Mouse (Mus musculus) liver, postnatal 0 days (tissue): ENCODE results near the gene Cadm3. TPM values are rescaled to one million over a fixed set of nuclear protein-coding genes. Genes with fewer than 3 reads are reported as not detected.
"Not testable (repeated sequence)": the region's sequence is repeated elsewhere in the genome, so short reads cannot be mapped to it uniquely, and the experiment has no call there.

Source experiments
- ATAC-seq: fragments of 200-750 bp; cut with Nextera tagmentation; 2 replicates; pipeline ENCODE4 v1.8.0; 2017; ENCODE audit warnings: mild to moderate bottlenecking, moderate library complexity
- DNase-seq: peaks from one replicate; pipeline ENCODE4 v3.0.0-alpha.2; 2016
- H3K27ac ChIP-seq: fragments of 300-500 bp; sonication (generic); 2 replicates; pipeline ENCODE4 v1.5.1; 2014; ENCODE audit warnings: antibody characterized with exemption, moderate library complexity, mild to moderate bottlenecking, low read depth
- H3K27me3 ChIP-seq: fragments of 300-500 bp; sonication (generic); 2 replicates; pipeline ENCODE4 v1.6.1; 2014; ENCODE audit warnings: low read length, control low read depth, mixed read lengths; ENCODE audit not compliant: insufficient read depth
- H3K36me3 ChIP-seq: fragments of 300-500 bp; sonication (generic); replicated peaks from 2 replicates; pipeline ENCODE4 v1.6.1; 2014; ENCODE audit warnings: mild to moderate bottlenecking, control low read depth, low read length, moderate library complexity, mixed read lengths; ENCODE audit not compliant: insufficient read depth
- H3K4me1 ChIP-seq: fragments of 300-500 bp; sonication (generic); 2 replicates; pipeline ENCODE4 v1.6.1; 2014; ENCODE audit warnings: antibody characterized with exemption, mild to moderate bottlenecking, control low read depth; ENCODE audit not compliant: insufficient read depth
- H3K4me2 ChIP-seq: fragments of 300-500 bp; sonication (generic); 2 replicates; pipeline ENCODE4 v1.6.1; 2014; ENCODE audit warnings: low read depth, mild to moderate bottlenecking, low read length, moderate library complexity, mixed read lengths
- H3K4me3 ChIP-seq: fragments of 300-500 bp; sonication (generic); 2 replicates; pipeline ENCODE4 v1.5.1; 2014; ENCODE audit warnings: low read depth, low read length
- H3K9ac ChIP-seq: fragments of 300-500 bp; sonication (generic); replicated peaks from 2 replicates; pipeline ENCODE4 v1.6.1; 2014; ENCODE audit warnings: mild to moderate bottlenecking, moderate library complexity
- H3K9me3 ChIP-seq: fragments of 300-500 bp; sonication (generic); 2 replicates; pipeline ENCODE4 v1.6.1; 2016; ENCODE audit warnings: mild to moderate bottlenecking, control low read depth, low read length, mixed read lengths
- CTCF ChIP-seq: sonication (generic); IDR thresholded peaks from 2 replicates; pipeline ENCODE4 v1.5.1; 2016; ENCODE audit warnings: antibody characterized with exemption, low read depth
- EP300 ChIP-seq: IDR thresholded peaks from 2 replicates; pipeline ENCODE4 v1.6.1; 2016; ENCODE audit warnings: antibody characterized with exemption, low read depth, mild to moderate bottlenecking
- WGBS: fragments of 180-500 bp; shearing (Covaris S2); extraction: QIAGEN DNeasy Blood & Tissue Kit; methylation state at CpG from one replicate; pipeline ENCODE4 v1.1.7; 2014; ENCODE audit not compliant: insufficient replicate concordance; 5-methylcytosine and 5-hydroxymethylcytosine counted together
- polyA plus RNA-seq: library from polyadenylated mRNA; unstranded; fragments of >200 nt; fragmentation: Nextera tagmentation; extraction: Ambion mirVana; gene quantifications from 2 replicates; pipeline ENCODE4 v1.2.1, GENCODE M21; 2015

Gene Cadm3
- polyA plus RNA-seq, 1 experiment from 2014 or later: 0.61 TPM

DNA sequence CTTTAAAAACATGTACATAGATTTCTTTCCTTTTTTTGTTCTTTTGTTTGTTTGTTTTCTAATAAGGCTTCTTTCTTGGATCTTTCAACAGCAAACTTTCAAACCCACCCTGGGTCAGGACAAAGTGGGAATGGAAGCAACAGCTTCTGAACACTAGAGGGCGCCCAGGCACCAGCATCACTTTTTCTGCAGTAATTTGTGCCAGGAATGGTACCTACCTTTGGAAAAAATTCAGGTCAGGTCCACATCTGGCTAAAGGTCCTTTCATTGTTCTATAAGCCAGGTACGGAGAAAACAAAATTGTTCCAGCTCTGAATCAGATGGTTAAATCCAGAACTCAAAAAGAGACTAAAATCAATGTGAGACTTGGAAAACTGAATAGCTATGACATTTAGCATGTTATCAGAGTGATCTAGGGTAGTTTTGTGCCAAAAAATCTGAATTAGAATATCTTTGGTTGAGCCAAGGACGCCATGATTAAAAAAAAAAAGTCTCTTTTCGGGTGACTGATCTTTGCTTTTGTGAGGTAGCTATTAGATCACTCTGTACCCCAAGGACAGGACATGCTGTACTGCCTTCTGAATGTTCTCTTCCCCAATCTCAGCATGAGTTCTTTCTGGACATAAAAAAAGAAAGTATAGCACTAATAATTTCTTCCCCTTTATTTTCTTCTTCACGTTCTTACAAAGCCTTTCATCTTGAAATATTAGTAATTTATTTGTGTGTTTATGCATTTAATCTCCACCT is 43.5 kb downstream of the Cadm3 start:
- H3K36me3 ChIP-seq: no peaks in the 10 kb centered on the region
- DNase-seq: peak; percentile 56
- H3K4me1 ChIP-seq: peaks cover 3% of the 10 kb centered on the region; the same call in 1 of the 2 replicates
- H3K4me2 ChIP-seq: no peak overlapping the region
- no peaks in the 10 kb centered on the region for H3K9me3 ChIP-seq
- no peak overlapping the region for H3K9ac ChIP-seq
- WGBS: 28% methylated on average over 5 of the region's 5 CpGs
- TF ChIP-seq EP300: no peak
- peak; percentile 88 for TF ChIP-seq CTCF
- ATAC-seq: no peak
- H3K27me3 ChIP-seq: 0 out of 2 replicates have a peak, but pooled peaks cover 3% of the 10 kb centered on the region
- no peak overlapping the region for H3K4me3 ChIP-seq
- no peak overlapping the region for H3K27ac ChIP-seq

DNA sequence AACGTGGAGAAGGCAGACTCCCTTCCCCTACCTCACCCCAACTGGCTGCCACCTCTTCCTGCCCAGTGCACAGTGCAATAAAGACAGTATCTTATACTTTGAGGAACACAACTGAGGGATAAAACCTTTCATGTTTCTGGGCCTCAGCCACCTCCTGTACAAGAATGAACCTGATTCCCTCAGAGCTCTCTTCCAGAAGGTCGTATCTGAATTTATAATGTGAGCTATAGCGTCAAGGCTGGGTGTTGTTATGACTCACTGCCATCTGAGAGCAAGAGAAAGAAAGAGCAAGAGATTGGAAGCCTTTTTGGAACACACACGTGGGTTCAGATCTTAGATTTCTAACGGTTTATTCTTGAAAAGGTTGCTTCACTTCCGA is 45.3 kb downstream of the Cadm3 start:
- DNase-seq: no peak
- H3K4me1 ChIP-seq: peaks cover 3% of the 10 kb centered on the region; the same call in 1 of the 2 replicates
- H3K27me3 ChIP-seq: 0 out of 2 replicates have a peak, but pooled peaks cover 3% of the 10 kb centered on the region
- H3K9me3 ChIP-seq: no peaks in the 10 kb centered on the region
- no peak for TF ChIP-seq EP300
- TF ChIP-seq CTCF: no peak
- no peak overlapping the region for H3K4me2 ChIP-seq
- no peak overlapping the region for H3K27ac ChIP-seq
- no peak overlapping the region for H3K4me3 ChIP-seq
- WGBS: 59% methylated on average over 6 of the region's 6 CpGs
- no peaks in the 10 kb centered on the region for H3K36me3 ChIP-seq
- no peak overlapping the region for H3K9ac ChIP-seq
- no peak for ATAC-seq

DNA sequence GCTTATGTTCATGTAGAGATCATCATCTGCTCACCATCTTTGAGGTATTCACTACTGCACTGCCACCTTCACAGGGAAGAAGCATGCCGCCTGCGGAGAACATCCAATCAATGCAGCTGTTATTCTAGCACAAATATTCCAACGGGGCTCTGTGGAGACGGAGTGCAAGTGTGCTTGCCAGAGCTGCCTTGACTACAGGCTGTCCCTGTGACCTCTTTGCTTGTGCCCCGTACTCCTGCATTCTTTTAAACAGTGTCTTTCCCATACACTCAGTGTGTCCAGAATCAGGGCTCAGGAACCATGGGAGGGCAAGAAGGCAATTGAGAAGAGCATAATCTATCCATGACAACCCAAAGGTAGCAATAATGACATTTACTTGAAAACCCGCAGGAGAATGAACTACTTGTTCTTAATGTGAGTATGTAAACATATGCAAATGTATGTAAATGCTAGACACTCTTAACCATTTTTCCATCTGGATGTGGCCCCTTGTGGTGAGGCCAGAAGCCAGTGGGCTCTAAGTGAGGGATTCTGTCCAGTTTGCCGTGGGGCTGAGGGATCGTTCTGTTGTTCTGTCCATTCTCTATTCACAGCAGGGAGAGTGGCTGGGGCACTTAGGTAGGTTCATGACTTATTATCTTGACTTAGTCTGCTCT is 45.8 kb downstream of the Cadm3 start:
- H3K27ac ChIP-seq: no peak overlapping the region
- 0 out of 2 replicates have a peak, but pooled peaks cover 3% of the 10 kb centered on the region for H3K27me3 ChIP-seq
- no peak for DNase-seq
- no peak overlapping the region for H3K9ac ChIP-seq
- no peak overlapping the region for H3K4me2 ChIP-seq
- H3K9me3 ChIP-seq: no peaks in the 10 kb centered on the region
- no peak overlapping the region for H3K4me3 ChIP-seq
- 74% methylated on average over 8 of the region's 8 CpGs for whole genome bisulfite sequencing
- H3K4me1 ChIP-seq: peaks cover 3% of the 10 kb centered on the region; the same call in 1 of the 2 replicates
- TF ChIP-seq CTCF: no peak
- TF ChIP-seq EP300: no peak
- no peak for ATAC-seq
- no peaks in the 10 kb centered on the region for H3K36me3 ChIP-seq

DNA sequence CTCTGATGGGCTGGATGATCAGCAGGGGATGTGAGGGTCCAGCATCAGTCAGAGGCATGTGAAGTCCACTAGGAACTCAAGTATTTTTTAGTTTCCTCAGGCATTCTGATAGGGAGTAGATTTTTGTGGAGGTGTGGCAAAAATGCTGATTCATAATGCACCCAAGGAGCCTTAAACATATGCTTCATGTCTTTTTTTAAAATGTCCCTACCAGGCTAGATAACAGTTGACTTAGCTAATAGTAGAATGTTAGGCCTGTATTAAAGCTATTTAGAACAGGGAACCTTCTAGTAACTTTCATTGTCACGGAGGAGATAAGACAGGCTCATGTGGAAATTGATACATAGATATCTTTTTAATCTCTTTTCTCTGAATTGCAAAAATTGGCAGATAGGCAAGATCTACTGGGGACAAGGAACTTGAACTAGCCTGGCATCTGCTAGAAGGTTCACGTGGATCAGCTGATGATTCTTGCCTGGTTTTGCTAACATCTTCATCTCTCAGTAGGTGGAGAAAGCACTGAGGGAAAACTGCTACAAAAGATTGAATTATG is 49.5 kb downstream of the Cadm3 start:
- no peak overlapping the region for H3K9ac ChIP-seq
- H3K4me2 ChIP-seq: no peak overlapping the region
- TF ChIP-seq CTCF: no peak
- no peak for TF ChIP-seq EP300
- no peak for ATAC-seq
- no peak overlapping the region for H3K4me3 ChIP-seq
- 68% methylated on average over 2 of the region's 2 CpGs for WGBS
- no peaks in the 10 kb centered on the region for H3K4me1 ChIP-seq
- no peak for DNase-seq
- H3K27me3 ChIP-seq: no peaks in the 10 kb centered on the region
- H3K27ac ChIP-seq: no peak overlapping the region
- no peaks in the 10 kb centered on the region for H3K36me3 ChIP-seq
- H3K9me3 ChIP-seq: no peaks in the 10 kb centered on the region

DNA sequence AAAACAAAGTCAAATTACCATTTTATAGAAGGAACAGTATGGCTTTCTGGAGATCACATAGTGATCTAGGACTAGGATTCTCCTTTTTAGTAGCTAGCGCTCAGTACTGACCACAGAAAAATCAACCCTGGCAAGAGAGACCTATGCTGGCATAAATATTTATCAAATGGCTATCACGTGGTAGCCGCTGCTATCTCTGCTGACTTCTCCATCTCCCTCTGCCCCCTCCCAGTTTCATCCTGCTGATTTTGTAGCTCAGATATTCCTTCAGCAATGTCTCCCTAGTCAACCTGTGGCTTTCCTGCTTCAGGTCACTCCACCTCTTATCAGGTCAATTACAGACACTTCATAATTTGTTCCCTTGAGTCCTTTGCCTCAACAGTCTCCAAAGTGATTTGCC is 51.8 kb downstream of the Cadm3 start:
- no peak overlapping the region for H3K4me3 ChIP-seq
- no peak for ATAC-seq
- no peaks in the 10 kb centered on the region for H3K4me1 ChIP-seq
- no peaks in the 10 kb centered on the region for H3K9me3 ChIP-seq
- no peak overlapping the region for H3K4me2 ChIP-seq
- H3K27ac ChIP-seq: no peak overlapping the region
- no peak overlapping the region for H3K9ac ChIP-seq
- DNase-seq: no peak
- no peak for TF ChIP-seq CTCF
- no peak for TF ChIP-seq EP300
- no peaks in the 10 kb centered on the region for H3K27me3 ChIP-seq
- no peaks in the 10 kb centered on the region for H3K36me3 ChIP-seq
- 79% methylated on average over 3 of the region's 3 CpGs for WGBS

DNA sequence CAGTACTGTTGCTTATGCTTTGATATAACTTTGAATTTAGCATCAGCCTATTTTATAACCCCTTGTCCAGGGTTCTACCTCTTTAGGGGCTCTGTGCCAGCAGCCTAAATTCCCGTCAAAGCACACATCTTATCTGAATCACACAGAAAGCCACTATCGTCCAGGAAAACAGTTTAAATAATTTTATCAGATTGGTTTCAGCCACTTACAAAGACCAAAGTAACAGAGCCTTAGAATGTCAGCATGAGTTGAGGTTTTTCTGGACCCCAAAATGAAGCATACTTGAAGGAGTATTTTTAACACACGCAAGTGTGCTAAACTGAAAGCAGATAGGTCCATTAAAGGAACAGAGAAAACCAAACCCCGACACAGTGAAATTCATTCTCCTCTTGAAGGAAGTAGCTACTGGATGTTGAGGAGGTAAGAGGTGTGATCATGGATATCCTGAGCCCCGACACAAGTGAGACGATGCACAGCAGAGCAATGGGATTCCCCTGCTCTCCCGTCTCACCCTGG is 53.9 kb downstream of the Cadm3 start:
- H3K9ac ChIP-seq, H3K27me3 ChIP-seq, DNase-seq, H3K4me3 ChIP-seq, H3K4me1 ChIP-seq, H3K27ac ChIP-seq, H3K9me3 ChIP-seq, H3K4me2 ChIP-seq, ATAC-seq, H3K36me3 ChIP-seq: not testable (repeated sequence)
- 55% methylated on average over 7 of the region's 7 CpGs for WGBS

DNA sequence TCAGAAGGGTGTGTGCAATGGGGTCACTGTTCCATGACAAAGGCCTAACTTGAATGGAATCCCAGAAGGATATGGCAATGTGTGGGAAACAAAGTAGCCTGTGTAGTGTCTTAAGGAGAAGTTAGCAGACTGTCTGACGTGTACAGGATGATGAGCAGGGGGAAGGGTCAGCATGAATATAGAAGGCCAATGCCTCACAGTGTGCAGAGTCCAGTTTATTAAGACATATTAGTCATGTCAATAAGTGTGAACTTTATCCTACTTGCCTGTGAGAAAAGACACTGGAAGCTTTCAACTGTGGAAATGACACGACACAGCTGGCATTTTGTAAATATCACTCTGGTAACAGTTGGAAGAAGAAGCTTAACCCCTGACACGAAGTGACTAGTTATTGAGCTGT is 64.7 kb downstream of the Cadm3 start:
- H3K27me3 ChIP-seq, H3K9ac ChIP-seq, H3K4me2 ChIP-seq, H3K36me3 ChIP-seq, H3K9me3 ChIP-seq, DNase-seq, H3K27ac ChIP-seq, H3K4me1 ChIP-seq, ATAC-seq, H3K4me3 ChIP-seq: not testable (repeated sequence)
- 57% methylated on average over 3 of the region's 3 CpGs for WGBS
